In the genomic region with DNA sequence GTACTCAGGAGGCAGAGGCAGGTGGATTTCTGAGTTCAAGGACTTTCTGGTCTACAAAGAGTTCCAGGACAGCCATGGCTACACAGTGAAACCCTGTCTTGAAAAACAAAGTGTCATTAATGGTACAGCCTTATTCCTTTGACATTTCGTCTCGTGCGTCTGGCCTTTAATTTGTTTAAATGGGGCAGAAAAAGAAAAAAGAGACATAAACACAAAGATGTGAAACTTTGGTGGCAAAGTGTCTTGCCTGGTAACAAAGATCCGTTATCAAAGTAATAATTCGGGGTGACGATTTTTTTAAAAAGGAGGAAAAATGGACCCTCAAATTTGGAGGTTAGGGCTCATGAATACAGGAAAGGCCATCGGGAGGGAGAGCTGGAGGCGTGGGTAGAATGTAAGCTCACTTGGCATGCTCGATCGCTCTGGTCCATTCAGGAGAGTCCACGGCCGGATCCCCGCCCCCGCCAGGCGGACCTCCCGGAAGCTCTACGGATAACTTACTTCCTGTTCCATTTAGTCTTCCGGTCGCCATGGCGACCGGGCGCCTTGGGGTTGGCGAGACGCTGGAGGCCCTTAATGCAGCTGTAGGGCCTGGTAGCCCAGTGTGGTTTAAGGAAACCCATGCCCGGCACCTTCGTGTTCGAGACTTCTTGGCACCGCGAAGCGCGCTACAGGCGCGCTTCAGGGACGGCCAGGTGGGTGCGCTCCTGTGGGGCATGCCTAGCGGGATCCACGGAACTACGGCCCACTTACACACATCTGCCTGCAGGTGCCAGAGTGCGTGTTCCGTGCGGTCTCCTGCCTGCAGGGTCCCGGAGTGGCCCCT, we compare ENCODE assay signal across 8 mouse cellular contexts. TPM values are rescaled to one million over a fixed set of nuclear protein-coding genes. Genes with fewer than 3 reads are reported as not detected.
DNase-seq lines count a peak whose midpoint lies in the region; ATAC-seq and TF ChIP-seq lines count a peak whose summit lies in the region.

A gene (plus strand): TSS at position 506 of the 826 bp plus-strand sequence.

- peak; percentile 64 for ATAC-seq in forebrain, embryonic 16.5 days
- peak; percentile 58 for ATAC-seq in lung, postnatal 0 days

- 5% methylated on average over 42 of the region's 42 CpGs for WGBS in forebrain, embryonic 16.5 days
- 6% methylated on average over 42 of the region's 42 CpGs for WGBS in lung, postnatal 0 days

- H3K4me1 ChIP-seq in MEL (ENCODE audit: control insufficient read depth in 1 of 2, insufficient read depth in 2 of 2, low read length in 2 of 2) = peaks cover 0 to 24% of the 10 kb centered on the region in 2 experiments; a peak in 3 of 4 replicates
- peaks cover 44% of the 10 kb centered on the region for H3K4me1 ChIP-seq in forebrain, embryonic 16.5 days (replicated peaks; ENCODE audit: control insufficient read depth, insufficient read depth, low read length)
- peaks cover 13% of the 10 kb centered on the region; the same call in 1 of the 2 replicates for H3K4me1 ChIP-seq in lung, postnatal 0 days (ENCODE audit: insufficient read depth, low read depth, low read length)

- no peak for TF ChIP-seq CTCF in MEL (IDR thresholded peaks at IDR 0.05 in 2 of 3, conservative IDR thresholded peaks at IDR 0.05 in 1 of 3; ENCODE audit: control insufficient read depth in 1 of 3, insufficient read depth in 1 of 3, low read depth in 2 of 3, low read length in 3 of 3, poor library complexity in 1 of 3, severe bottlenecking in 1 of 3)
- no peak for TF ChIP-seq CTCF in lung, postnatal 0 days (IDR thresholded peaks at IDR 0.05)

- TF ChIP-seq RAD21 in MEL (IDR thresholded peaks at IDR 0.05; ENCODE audit: low read depth, low read length) = no peak

- intact Hi-C loops in heart, postnatal 36 days (cut with DNase I) = no loop called here

- H3K9ac ChIP-seq in MEL (ENCODE audit: control insufficient read depth, low read depth, low read length, poor library complexity, severe bottlenecking) = peak within 1 kb of the TSS; percentile 89
- peak within 1 kb of the TSS; percentile 48 for H3K9ac ChIP-seq in forebrain, embryonic 16.5 days (replicated peaks; ENCODE audit: low read depth, low read length)
- peak within 1 kb of the TSS; percentile 50 for H3K9ac ChIP-seq in lung, postnatal 0 days (replicated peaks; ENCODE audit: low read depth)

- H3K36me3 ChIP-seq in MEL (ENCODE audit: control insufficient read depth in 1 of 2, insufficient read depth in 2 of 2, low read length in 2 of 2) = peaks cover 0 to 12% of the 10 kb centered on the region in 2 experiments
- H3K36me3 ChIP-seq in forebrain, embryonic 16.5 days (ENCODE audit: control insufficient read depth, insufficient read depth) = peaks cover 30% of the 10 kb centered on the region
- peaks cover 11% of the 10 kb centered on the region for H3K36me3 ChIP-seq in lung, postnatal 0 days (ENCODE audit: insufficient read depth, low read length)

- 0 out of 4 replicates have a peak, but pooled peaks of 1 of the 2 experiments have one; percentile 7 for TF ChIP-seq EP300 in MEL (IDR thresholded peaks at IDR 0.05; ENCODE audit: low read depth in 1 of 2, low read length in 2 of 2)
- peak; percentile 17; the same call in 1 of the 2 replicates for TF ChIP-seq EP300 in lung, postnatal 0 days (IDR thresholded peaks at IDR 0.05)

- peak within 1 kb of the TSS; percentile 90 for H3K27ac ChIP-seq in MEL (ENCODE audit: control insufficient read depth, low read depth, low read length)
- peak within 1 kb of the TSS; percentile 26 for H3K27ac ChIP-seq in forebrain, embryonic 16.5 days (ENCODE audit: low read length)
- peak within 1 kb of the TSS; percentile 34; the same call in 1 of the 2 replicates for H3K27ac ChIP-seq in lung, postnatal 0 days (ENCODE audit: low read length)

- H3K4me3 ChIP-seq in MEL (ENCODE audit: control insufficient read depth in 1 of 2, insufficient read depth in 1 of 2, low read depth in 2 of 2, low read length in 2 of 2) = peak within 1 kb of the TSS; percentile 59 to 79
- H3K4me3 ChIP-seq in forebrain, embryonic 16.5 days (replicated peaks; ENCODE audit: low read length) = peak within 1 kb of the TSS; percentile 49
- peak within 1 kb of the TSS; percentile 66 for H3K4me3 ChIP-seq in lung, postnatal 0 days (ENCODE audit: low read depth, low read length)

- DNase-seq in MEL (ENCODE audit: low read depth, low spot score) = peak; percentile 98
- DNase-seq in cerebellum, adult 18-20 months = peak; percentile 87 to 94
- DNase-seq in heart, postnatal 36 days = peak; percentile 80
- DNase-seq in layer of hippocampus, adult 8-10 months (ENCODE audit: low spot score in 2 of 2) = peak; percentile 90 to 92
- peak; percentile 97 for DNase-seq in lung, postnatal 0 days (ENCODE audit: low spot score)
- DNase-seq in ovary, postnatal 14 days (ENCODE audit: low spot score) = peak; percentile 80
- DNase-seq in thymus, postnatal 14 days = peak; percentile 91

- TF ChIP-seq POLR2A in MEL (IDR thresholded peaks at IDR 0.05; ENCODE audit: control insufficient read depth in 1 of 2, insufficient read depth in 1 of 2, low read depth in 1 of 2, low read length in 2 of 2, poor library complexity in 1 of 2) = peak in 1 of 2 experiments; percentile 76; a peak in 2 of 4 replicates

- peaks cover 28% of the 10 kb centered on the region for H3K79me2 ChIP-seq in MEL (ENCODE audit: control insufficient read depth, insufficient read depth, low read length, poor library complexity)

- no peaks in the 10 kb centered on the region for H3K9me3 ChIP-seq in MEL (replicated peaks; ENCODE audit: insufficient read depth, low read length)
- no peaks in the 10 kb centered on the region for H3K9me3 ChIP-seq in forebrain, embryonic 16.5 days (ENCODE audit: control insufficient read depth, low read length)
- no peaks in the 10 kb centered on the region for H3K9me3 ChIP-seq in lung, postnatal 0 days (ENCODE audit: low read length)

- peak within 1 kb of the TSS; percentile 83 for H3K4me2 ChIP-seq in forebrain, embryonic 16.5 days (ENCODE audit: low read length)
- peak within 1 kb of the TSS; percentile 97 for H3K4me2 ChIP-seq in lung, postnatal 0 days (replicated peaks; ENCODE audit: low read depth, low read length)

- H3K27me3 ChIP-seq in MEL (ENCODE audit: control insufficient read depth in 1 of 2, insufficient read depth in 2 of 2, low read length in 2 of 2) = no peaks in the 10 kb centered on the region
- H3K27me3 ChIP-seq in forebrain, embryonic 16.5 days (replicated peaks; ENCODE audit: control insufficient read depth, insufficient read depth, low read length) = no peaks in the 10 kb centered on the region
- H3K27me3 ChIP-seq in lung, postnatal 0 days (replicated peaks; ENCODE audit: insufficient read depth, low read length) = no peaks in the 10 kb centered on the region

TF ChIP-seq in MEL, 35 proteins besides CTCF, POLR2A, EP300 and RAD21:
- TF ChIP-seq ZNF384 (IDR thresholded peaks at IDR 0.05; ENCODE audit: low read depth, low read length) (0 out of 2 replicates have a peak, but pooled peaks have one; percentile 12), USF2 (IDR thresholded peaks at IDR 0.05; ENCODE audit: borderline replicate concordance in 1 of 2, insufficient read depth in 1 of 2, low read depth in 1 of 2, low read length in 2 of 2) (no peak), POLR2AphosphoS2 (IDR thresholded peaks at IDR 0.05; ENCODE audit: low read length) (peak; percentile 85), TCF12 (IDR thresholded peaks at IDR 0.05; ENCODE audit: low read depth, low read length) (no peak), SMC3 (IDR thresholded peaks at IDR 0.05; ENCODE audit: low read depth, low read length) (0 out of 2 replicates have a peak, but pooled peaks have one; percentile 9), GATA1 (IDR thresholded peaks at IDR 0.05; ENCODE audit: low read depth, low read length) (peak; percentile 22; the same call in 1 of the 2 replicates), MXI1 (IDR thresholded peaks at IDR 0.05; ENCODE audit: low read depth, low read length) (peak; percentile 95), MAX (IDR thresholded peaks at IDR 0.05; ENCODE audit: low read length) (peak; percentile 58), HCFC1 (IDR thresholded peaks at IDR 0.05; ENCODE audit: low read depth, low read length) (peak; percentile 83), KAT2A (conservative IDR thresholded peaks at IDR 0.05; ENCODE audit: low read depth, low read length) (no peak; the same call in 1 of the 2 replicates), NRF1 (IDR thresholded peaks at IDR 0.05; ENCODE audit: insufficient read depth, low read depth, low read length, poor library complexity, severe bottlenecking) (peak; percentile 50), MAZ (IDR thresholded peaks at IDR 0.05; ENCODE audit: low read depth, low read length) (peak; percentile 89), ELF1 (IDR thresholded peaks at IDR 0.05; ENCODE audit: low read depth, low read length) (peak; percentile 96), ETS1 (IDR thresholded peaks at IDR 0.05; ENCODE audit: low read depth, low read length) (peak; percentile 22; the same call in 1 of the 2 replicates), POLR2AphosphoS5 (IDR thresholded peaks at IDR 0.05; ENCODE audit: borderline replicate concordance, low read depth, low read length) (no peak), RCOR1 (IDR thresholded peaks at IDR 0.05; ENCODE audit: low read depth, low read length) (no peak), GABPA (IDR thresholded peaks at IDR 0.05; ENCODE audit: low read depth, low read length) (no peak), SIN3A (IDR thresholded peaks at IDR 0.05; ENCODE audit: low read length) (peak; percentile 97), MYC (IDR thresholded peaks at IDR 0.05; ENCODE audit: low read depth, low read length) (no peak), NELFE (IDR thresholded peaks at IDR 0.05; ENCODE audit: low read depth, low read length) (peak; percentile 50), JUND (IDR thresholded peaks at IDR 0.05; ENCODE audit: low read depth, low read length) (no peak), MYB (IDR thresholded peaks at IDR 0.05; ENCODE audit: low read depth, low read length) (no peak)

RNA-seq across cellular contexts. Expression of the gene that starts here (rescaled TPM):
- 64.9 and 85.8 TPM in 2 replicates for total RNA-seq in MEL (2012; rRNA removed)
- polyA plus RNA-seq in MEL (2012; ENCODE audit: insufficient read depth in 1 of 2, insufficient read length in 2 of 2, low read depth in 1 of 2, low replicate concordance in 2 of 2, missing spikeins in 1 of 2) = 100 to 1,000 TPM in 1 of 2 experiments, not detected in 1; 126 TPM
- 258 and 296 TPM in 2 replicates for polyA plus RNA-seq in forebrain, embryonic 16.5 days (2015; fragmentation: Nextera tagmentation; extraction: Ambion mirVana)
- total RNA-seq in heart, postnatal 36 days (2021) = 10 to 100 TPM; 21.2 to 24.3 TPM
- 100 to 1,000 TPM in 1 of 4 experiments, 10 to 100 TPM in 3; 89.4 to 104 (median 95.7) TPM for total RNA-seq in layer of hippocampus, adult 8-10 months (2022)
- polyA plus RNA-seq in lung, postnatal 0 days (2015; fragmentation: Nextera tagmentation; extraction: Ambion mirVana) = 74.0 and 78.4 TPM in 2 replicates

Comparison
In these comparisons a context has a peak if more than half of its experiments do, and no peak if none do; other contexts are left out.
1. Peak in every context shown above with its lines: DNase-seq, ATAC-seq, H3K4me3 ChIP-seq and H3K27ac ChIP-seq.
2. H3K27ac ChIP-seq: peak in every context shown above with its lines; median percentile 90 in MEL; 34 in lung, postnatal 0 days; 26 in forebrain, embryonic 16.5 days.